Mouse (Mus musculus) heart, adult 18-20 months (tissue): Measurements from ENCODE around the gene Nr3c2. TPM values are rescaled to one million over a fixed set of nuclear protein-coding genes. Genes with fewer than 3 reads are reported as not detected.

Source experiments
- DNase-seq, 2 experiments: peaks; one replicate each; pipeline ENCODE4 v3.0.0; 2021 to 2022; ENCODE audit warnings: mixed read lengths in 1 of 2
- total RNA-seq, 2 experiments: library from RNA; stranded (reverse); gene quantifications; 2 replicates each; pipeline ENCODE4 v1.2.3; 2021

Nr3c2 gene
- total RNA-seq, 2 experiments from 2014 or later = 19.3 TPM

DNA sequence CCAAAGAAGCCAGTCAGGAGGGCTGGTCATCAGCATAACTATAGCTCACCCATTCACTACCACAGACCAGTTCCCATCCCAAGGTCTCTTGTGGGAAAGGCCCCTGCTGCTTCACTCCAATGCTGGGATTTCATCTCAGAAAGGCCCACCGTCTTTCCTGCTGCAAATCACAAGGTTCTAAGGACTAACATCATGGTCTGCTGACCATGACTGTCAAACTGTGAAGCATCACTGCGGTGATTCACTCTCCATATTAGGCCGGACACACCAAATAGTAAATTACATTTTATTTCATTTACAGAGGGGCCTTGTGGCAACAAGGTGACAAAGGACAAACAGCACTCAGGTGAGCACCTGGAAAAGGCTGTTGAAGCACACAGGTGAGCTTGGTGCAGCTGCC, 350.9 kb downstream of the Nr3c2 start:
- no peak for DNase-seq

GRCm38 (mm10) chr8:77251134-77251533, 351.9 kb downstream of the Nr3c2 start:
- no peak for DNase-seq

- no peak for DNase-seq
These were observed 355.2 kb downstream of the Nr3c2 start for GRCm38 (mm10) chr8:77254466-77254865.

DNA sequence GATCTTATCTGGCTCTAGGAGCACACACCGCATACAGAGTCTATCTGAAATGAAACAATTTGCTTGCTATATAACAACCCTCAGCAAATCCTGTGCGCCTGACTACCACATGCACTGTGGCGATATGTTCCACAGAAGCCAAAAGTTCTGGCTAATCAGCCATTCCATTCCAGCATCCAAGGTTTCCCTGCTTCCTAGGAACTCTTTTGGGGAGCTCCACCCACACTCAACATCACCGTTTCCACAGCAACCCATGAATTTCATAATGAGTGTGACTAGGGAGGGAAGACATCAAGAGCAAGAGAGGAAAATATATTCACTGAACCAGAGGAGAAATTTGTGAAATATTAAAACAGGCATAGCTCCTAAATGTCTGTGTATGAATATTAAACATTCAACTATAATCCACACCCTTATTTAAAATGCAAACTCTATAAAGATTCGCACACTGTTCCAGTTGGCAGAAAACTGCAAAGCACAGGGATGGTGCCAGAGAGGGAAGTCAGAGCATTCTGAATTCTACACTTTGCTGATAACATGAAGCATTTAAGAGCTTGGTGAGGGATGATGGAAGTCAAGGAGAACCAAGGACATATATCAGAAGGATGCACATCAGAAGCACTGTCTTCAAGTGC, 357.3 kb downstream of the Nr3c2 start:
- DNase-seq = no peak

GRCm38 (mm10) chr8:77257085-77257451, 357.8 kb downstream of the Nr3c2 start:
- no peak for DNase-seq

DNA sequence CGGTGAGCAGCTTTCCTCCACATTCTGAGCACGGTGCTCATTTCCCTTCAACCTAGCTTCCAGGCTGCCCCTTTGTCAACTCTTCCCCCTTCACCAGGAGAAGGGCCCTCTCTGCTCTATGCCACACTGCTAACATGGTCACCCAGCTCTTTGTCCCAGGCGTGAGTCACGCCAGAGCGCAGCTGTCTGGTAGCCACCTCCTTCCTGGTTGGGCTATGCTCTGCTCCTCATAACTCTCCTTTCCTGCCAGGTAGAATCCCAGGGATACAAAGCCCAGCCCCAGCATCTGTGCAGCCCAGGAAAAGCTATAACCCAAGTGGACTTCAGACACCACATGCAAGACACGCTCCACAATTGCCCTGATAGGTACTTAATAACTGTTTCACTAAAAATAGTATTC, 362.0 kb downstream of the Nr3c2 start:
- DNase-seq = no peak

- DNase-seq = no peak
These were observed 363.2 kb downstream of the Nr3c2 start for GRCm38 (mm10) chr8:77262216-77263009.

GRCm38 (mm10) chr8:77267941-77268405, 368.7 kb downstream of the Nr3c2 start:
- DNase-seq = no peak

DNA sequence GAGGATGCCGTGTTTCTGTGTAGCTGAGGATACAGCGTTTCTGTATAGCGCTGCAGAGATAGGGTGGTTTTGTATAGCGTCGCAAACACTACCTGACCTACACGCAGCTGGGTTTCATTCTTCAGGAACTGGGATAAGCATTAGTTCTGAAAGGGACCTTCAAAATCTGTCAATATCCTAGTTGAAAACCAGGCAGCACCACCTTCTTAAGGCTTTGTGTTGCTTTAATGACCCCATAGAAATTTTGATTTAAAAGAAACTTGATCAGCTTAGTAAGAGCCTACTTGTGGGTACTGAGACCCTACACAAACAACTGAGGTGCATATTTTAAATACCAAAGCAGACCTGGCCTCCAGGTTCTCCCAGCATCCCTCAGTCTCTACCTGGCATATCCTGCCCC, 372.9 kb downstream of the Nr3c2 start:
- DNase-seq = no peak

DNA sequence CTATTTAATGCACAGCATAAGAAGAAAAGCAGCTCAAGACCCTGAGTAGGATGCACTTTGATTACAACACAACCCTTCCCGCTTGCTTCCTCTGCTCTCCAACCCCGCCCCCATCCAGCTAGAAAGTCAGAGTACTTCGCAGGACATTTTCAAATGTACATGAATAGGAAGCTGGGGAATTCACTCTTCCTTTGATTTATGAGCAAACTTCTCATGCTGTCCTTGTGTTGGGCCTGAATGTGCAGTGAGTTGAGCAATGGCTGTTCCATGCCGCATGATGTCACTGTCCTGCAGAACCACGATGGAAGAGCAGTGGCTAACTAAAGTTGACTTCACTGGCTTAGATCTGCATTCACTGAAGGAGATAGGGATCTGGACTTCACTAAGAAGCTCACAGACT, 376.3 kb downstream of the Nr3c2 start:
- no peak for DNase-seq

DNA sequence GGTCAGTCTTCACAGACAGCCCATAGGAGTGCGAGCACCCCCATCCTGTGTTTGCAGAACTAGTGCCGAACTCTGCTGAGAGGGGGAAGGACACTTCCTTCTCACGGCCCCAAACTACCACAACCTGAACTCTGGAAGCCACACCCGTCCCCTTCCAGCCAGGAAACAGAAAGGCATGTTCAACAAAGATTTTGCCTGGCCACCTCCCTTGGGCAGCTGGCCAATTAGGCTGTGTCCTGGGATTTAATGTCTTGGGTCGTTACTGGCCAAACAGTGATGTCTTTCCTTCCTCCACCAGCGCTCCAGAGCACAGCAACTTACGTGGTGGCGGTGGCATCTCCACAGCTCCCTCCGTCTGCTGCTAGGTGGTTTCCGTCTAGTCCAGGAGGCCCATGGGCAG, 377.6 kb downstream of the Nr3c2 start:
- DNase-seq = peak; percentile 76 to 88

- no peak for DNase-seq
These were observed 379.0 kb downstream of the Nr3c2 start for GRCm38 (mm10) chr8:77278246-77278645.

GRCm38 (mm10) chr8:77279977-77280376, 380.7 kb downstream of the Nr3c2 start:
- no peak for DNase-seq

DNA sequence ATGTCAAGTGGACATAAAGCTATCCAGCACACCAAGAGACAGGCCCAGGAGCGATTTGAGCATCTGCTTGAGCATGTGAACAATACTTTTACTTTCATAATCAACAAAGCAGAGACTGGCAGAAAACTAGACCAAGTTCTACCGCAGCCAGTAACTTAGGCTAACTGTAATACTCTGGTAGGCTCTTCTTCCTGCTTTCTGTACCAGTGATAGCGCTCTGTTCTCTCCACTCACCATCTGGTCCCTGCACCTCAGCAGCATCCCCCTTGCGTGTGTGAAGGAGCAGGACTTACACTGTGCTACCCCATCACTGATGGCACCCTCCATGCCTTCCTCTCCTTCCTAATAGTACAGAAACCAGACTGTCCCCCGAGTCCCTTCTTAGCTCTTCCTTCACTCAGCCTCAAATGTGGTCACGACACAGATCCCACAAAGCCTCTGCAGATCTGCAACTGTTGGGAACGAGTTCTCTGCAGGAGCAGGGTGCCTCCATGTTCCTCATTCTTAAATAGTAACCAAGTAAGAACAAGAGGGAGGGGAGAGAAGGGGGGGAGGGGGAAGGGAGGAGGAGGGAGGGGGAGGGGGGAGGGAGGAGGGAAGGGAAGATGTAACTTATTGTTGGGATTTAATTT, 383.5 kb downstream of the Nr3c2 start:
- no peak for DNase-seq

DNA sequence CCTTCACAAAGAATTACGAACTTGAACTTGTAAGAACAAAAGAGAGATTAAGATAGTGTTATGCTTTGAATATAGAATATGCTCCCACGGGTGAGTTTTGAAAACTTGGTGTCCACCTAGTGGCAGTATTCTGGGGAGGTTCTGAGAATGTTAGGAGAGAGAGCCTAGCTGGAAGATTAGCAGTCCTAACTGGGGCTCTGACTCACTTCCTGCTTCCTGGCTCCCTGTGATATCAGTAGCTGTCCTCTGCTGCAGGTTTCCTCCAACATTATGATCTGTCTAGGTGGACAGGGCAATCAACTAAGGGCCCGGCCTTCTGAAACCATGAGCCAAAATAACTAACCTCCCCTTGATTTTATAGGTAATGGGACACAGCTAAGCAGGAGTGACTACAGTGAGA, 385.2 kb downstream of the Nr3c2 start:
- DNase-seq = no peak

DNA sequence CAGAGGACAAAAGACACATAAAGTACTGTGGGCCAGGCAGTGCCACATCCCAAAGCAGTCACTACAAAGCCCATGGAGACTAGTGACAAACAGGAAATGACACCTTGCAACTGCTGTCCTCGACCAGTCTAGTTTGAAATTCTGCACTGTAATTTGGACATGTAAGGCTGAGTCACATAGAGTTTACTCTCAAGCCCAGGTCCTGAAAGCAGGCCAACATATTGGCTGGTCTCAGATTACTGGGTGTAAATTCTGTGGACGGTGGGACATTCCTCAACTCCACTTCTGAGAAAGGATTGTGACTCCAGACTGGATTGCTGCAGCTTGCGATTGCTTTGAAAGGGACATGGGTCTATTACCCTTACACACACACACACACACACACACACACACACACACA, 388.8 kb downstream of the Nr3c2 start:
- no peak for DNase-seq

DNA sequence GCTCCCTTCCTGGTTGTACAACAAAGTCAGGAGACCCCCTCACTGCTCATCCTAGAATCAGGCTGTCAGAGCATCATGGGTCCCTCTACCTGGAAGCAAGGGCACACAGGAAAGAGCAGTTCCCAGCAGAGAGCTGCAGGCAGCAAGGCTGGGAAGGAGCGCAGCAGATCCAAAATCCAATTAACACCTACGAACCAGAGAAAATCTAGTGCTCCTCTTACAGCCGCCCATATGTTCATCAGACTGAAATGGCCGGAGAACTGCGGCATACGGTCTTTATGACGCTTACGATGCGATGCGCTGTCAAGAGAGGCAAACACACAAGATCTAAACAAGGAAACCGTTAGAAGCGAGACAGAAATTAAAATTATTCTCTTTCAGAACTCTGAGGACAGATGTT, 389.2 kb downstream of the Nr3c2 start:
- DNase-seq = no peak

DNA sequence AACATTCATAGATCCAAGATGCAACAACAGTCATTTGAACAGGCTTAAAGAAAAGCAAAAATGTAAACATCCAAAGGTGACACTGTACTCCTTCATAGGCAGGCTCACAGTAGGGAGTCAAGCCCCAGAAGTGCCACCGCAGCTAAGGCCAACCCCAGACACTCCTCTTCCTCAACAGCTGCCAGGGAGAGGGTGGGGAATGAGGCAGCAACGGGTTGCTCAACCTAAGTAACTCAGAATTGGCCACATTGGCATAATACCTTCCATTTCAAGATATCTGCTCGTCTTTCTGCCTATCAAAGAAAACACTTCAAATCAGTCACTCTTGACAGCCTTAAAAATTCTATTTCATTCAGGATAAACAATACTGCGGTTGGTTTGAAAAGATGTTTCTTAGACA, 392.9 kb downstream of the Nr3c2 start:
- DNase-seq = no peak

DNA sequence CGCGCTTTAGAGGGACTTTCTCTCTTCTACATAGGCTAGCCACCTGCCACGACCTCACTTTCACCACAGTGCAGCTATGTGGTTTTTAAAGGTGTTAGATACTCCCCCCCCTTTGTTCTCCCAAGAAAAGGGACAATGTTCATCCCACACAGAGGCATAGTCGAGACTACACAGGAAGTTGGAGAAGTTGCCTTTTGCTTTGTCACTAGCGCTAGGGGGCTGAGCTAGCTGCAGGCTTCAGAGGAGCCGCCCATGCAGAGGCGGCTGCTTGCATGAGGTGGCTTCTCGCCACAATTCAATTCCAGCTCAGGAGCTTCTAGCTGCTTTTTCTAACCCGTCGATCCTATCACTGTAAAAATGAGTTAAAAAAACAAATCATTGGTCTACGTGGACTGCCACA, 393.4 kb downstream of the Nr3c2 start:
- no peak for DNase-seq

- no peak for DNase-seq
These were observed 395.4 kb downstream of the Nr3c2 start for GRCm38 (mm10) chr8:77294599-77294998.
